Mouse (Mus musculus) layer of hippocampus, postnatal 25 days (tissue): ENCODE measurements around the gene Dhps. TPM values are rescaled to one million over a fixed set of nuclear protein-coding genes. Genes with fewer than 3 reads are reported as not detected.
"Not testable (repeated sequence)": the region's sequence is repeated elsewhere in the genome, so short reads cannot be mapped to it uniquely, and the experiment has no call there.

ENCODE experiments used
- DNase-seq, 2 experiments: peaks; one replicate each; pipeline ENCODE4 v3.0.0; 2022; ENCODE audit warnings: mixed read lengths in 2 of 2, low spot score in 1 of 2; ENCODE audit errors: extremely low spot score in 1 of 2
- total RNA-seq, 2 experiments: library from RNA; stranded (reverse); gene quantifications; 2 replicates each; pipeline ENCODE4 v1.2.3; 2021

The Dhps gene
- total RNA-seq, 2 experiments from 2014 or later: 57.7 to 62.0 TPM

DNA sequence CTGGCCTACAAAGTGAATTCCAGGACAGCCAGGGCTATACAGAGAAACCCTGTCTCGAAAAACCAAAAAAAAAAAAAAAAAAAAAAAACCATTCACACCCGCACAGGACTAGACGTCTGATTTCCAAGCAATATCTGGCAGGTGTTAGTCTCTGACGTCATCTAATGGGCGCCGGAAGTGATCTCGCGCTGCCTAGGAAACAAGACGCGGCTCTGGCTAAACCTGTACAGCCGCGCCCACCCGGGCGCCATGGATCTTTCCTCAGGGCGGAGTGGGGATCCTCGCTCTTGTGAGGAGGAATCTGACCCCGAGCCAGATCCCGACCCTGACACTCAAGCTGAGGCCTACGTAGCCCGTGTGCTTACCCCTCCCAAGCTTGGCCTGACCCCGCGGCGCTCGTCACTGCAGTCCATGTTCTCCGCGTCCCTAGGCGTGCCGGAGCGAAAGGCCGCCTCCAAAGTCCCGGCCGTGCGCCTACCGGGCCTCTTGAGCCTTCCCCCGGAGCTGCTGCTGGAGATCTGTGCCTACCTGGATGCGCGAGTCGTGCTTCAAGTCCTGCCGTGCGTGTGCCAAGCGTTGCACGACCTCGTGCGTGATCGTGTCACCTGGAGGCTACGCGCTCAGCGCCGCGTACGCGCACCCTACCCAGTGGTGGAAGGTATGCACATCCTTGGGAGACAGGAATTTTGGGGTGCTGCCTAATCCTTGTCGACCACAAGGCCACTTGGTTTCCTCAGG lies 11.5 kb upstream of the Dhps start, which contains the start of gene Fbxw9:
Gene Fbxw9 (plus strand): TSS at position 177 of the 738 bp plus-strand sequence.
- peak; percentile 86 to 89 for DNase-seq

DNA sequence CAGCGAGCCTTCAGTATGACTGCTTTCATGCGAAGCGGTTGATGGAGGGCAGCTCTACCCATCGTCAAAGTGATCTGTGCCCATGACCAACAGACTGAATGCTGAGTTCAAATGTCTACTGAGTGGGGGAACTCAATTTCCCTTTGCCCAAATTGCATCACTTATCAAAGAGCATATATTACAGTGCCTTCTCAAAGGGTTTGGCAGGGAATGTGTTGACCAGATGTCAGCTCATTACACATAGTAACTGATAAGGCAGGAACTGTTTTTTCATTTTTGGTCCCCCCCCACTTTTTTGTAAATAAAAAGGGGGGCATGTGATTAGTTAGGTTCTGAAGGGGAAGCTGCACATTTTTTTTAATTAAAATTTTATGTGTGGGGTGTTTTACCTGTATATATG lies 9.0 kb upstream of the Dhps start:
- DNase-seq: no peak

- no peak for DNase-seq
Measured at GRCm38 (mm10) chr8:85065213-85065612, 6.3 kb upstream of the Dhps start.

DNA sequence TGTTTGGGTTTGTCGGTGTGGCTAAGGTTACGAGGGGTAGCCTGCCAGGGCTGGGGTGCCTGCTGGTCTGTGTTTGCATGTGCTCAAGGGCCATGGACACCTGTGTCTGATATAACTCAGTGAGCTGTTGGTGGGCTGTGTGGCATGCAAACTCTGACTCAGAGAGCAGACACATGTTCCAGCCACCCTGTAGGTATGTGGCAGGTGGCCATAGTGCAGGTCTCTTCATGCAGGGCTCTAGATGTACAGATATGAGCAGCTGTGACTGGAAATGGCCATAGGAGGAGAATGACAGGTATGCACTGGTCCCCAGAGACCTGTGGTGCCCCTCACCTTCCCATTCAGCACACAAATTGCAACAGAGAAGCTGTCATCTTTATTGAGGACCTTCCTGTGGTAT lies 4.4 kb upstream of the Dhps start:
- no peak for DNase-seq

DNA sequence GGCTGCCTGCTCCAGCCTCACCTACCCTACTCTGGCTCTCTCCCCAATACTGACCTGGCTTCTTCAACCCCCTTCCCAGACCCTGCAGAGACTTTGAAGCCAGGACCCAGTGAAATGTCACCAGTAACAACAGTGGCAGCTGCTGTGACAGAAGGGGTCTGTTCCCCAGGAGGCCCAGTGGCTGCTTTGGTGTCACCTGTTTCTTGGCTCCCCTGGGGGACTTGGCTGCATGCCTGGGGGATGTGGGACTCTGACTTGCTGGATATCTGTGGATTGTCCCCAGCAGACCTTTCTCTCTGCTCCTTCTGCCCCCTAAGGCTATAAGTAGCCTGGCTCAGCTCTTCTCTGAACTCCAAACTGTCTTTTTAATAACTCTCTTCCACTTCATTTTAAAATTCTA lies 3.6 kb upstream of the Dhps start, which contains the start of gene Gm5741:
Gene Gm5741 (minus strand): TSS at position 1 of the 400 bp plus-strand sequence.
- DNase-seq: no peak

DNA sequence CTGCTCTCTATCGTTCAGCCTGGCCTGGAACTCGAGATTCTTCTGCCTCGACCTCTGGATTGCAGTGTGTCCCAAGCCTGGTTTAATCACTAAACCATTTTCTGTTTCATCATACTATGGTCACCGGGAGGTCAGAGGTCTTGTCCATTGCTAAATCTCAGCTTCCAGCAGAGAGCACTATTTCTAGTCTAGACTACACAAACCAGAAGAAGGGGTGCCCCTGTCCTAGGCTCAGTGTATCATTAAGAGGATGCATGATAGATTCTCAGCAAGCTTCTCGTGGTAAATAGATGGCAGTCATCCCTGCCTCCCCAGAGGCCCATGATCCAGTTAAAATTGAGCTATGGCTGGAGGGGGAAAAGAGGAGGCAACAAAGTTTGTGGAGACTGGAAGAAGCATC lies 516 bp upstream of the Dhps start:
- DNase-seq: no peak

GRCm38 (mm10) chr8:85072364-85072929 lies 890 bp downstream of the Dhps start:
- DNase-seq: no peak

GRCm38 (mm10) chr8:85073041-85073612 lies 1.6 kb downstream of the Dhps start:
- no peak for DNase-seq

GRCm38 (mm10) chr8:85074167-85074566 lies 2.6 kb downstream of the Dhps start:
- no peak for DNase-seq

DNA sequence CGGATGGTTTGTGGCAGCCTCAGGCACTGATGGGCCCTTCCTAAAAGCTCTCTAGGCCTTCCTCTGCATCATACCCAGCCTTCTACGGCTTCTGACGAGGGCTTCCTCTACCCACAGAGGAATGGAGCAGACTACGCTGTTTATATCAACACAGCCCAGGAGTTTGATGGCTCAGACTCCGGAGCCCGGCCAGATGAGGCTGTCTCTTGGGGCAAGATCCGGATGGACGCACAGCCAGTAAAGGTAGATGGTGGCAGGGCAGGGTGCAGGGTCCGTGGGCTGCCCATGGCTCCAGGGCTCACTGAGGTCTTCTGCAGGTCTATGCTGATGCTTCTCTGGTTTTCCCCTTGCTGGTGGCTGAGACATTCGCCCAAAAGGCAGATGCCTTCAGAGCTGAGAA lies 3.1 kb downstream of the Dhps start:
- DNase-seq: no peak

- peak in 1 of 2 experiments; percentile 54 for DNase-seq
Measured at GRCm38 (mm10) chr8:85076001-85076400, 4.4 kb downstream of the Dhps start.

GRCm38 (mm10) chr8:85076993-85077392 lies 5.4 kb downstream of the Dhps start:
- peak; percentile 51 to 73 for DNase-seq

GRCm38 (mm10) chr8:85080214-85080531 lies 8.6 kb downstream of the Dhps start:
- no peak for DNase-seq

DNA sequence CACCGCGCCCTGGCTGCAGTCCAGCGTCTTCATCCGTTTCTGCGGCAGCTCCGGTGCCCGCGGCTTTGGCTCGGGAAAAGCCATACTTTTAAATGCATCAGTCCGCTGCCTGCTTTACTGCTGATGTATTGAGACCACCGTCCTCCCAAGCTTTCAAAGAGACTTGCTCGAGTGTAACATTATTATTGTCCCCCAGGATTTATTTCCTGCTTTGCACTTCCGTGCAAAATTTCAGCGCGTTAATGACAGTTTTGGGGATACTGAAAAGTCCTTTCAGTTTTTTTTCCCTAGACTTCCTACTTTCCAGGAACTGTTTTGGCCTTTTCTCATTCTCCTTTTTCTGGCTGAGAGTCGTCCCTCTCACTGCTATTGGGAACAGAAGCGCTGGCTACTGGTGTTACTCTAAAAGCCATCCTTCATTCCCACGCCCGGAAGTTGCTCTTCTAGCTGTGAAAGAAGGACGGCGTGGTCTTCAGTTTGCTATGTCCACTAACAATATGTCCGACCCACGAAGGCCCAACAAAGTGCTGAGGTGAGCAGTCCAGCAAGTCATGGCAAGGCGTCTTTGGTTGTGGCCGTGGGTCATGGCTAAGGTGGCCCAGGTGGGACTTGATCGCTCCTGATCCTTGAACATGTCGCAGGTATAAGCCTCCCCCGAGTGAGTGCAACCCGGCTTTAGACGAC lies 9.1 kb downstream of the Dhps start, which contains the start of gene Wdr83os:
Gene Wdr83os (plus strand): TSS at position 209 of the 684 bp plus-strand sequence.
- DNase-seq: peak in 1 of 2 experiments; percentile 47

GRCm38 (mm10) chr8:85081216-85081555 lies 9.6 kb downstream of the Dhps start, which contains the start of gene Wdr83:
TSS of gene Wdr83 (minus strand) at chr8:85081306.
- no peak for DNase-seq

GRCm38 (mm10) chr8:85082169-85082568 lies 10.6 kb downstream of the Dhps start:
- not testable (repeated sequence) for DNase-seq

- DNase-seq: peak; percentile 67
Measured at GRCm38 (mm10) chr8:85083108-85083813, 11.7 kb downstream of the Dhps start, which contains the start of gene Man2b1. TSS of gene Man2b1 (plus strand) at chr8:85083270.

DNA sequence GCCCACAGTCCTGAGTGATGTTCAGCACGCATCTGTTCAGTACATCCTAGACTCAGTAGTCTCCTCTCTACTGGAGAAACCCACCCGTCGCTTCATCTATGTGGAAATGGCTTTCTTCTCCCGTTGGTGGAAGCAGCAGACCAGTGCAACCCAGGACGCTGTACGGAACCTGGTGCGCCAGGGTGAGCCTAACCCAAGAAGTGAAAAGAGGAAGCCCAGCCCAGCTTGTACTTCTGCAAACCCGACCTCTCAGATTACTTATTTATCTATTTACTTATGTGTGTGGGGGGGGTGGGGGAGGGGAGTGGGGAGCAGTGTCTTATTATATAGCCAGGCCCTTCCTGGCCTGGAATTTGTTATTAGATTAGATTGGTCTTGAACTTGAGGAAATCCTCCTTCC lies 13.1 kb downstream of the Dhps start:
- no peak for DNase-seq

GRCm38 (mm10) chr8:85086238-85086637 lies 14.7 kb downstream of the Dhps start:
- DNase-seq: no peak

DNA sequence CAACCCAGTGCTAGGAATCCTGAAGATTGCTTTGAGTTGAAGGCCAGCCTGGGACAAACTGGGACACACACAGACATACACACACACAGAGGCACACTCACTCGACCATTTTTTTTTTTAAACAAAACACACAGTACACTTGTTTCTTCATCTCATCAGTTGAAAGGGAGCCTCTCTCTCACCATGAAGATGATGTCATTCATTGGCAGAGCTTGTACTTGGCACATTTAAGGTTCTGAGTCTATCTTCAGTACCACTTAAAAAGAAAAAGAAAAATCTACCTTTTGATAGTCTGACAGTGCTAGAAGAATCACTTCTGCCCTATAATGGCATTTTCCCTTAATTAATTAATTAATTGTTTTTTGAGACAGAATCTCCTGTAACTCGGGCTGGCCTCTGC lies 17.2 kb downstream of the Dhps start:
- DNase-seq: no peak
